Mouse (Mus musculus): ENCODE results near the gene Cdc14b. TPM values are rescaled to one million over a fixed set of nuclear protein-coding genes. Genes with fewer than 3 reads are reported as not detected.

Gene Cdc14b
- polyA plus RNA-seq, 1 experiment from 2014 or later, result 16.9 TPM

DNA sequence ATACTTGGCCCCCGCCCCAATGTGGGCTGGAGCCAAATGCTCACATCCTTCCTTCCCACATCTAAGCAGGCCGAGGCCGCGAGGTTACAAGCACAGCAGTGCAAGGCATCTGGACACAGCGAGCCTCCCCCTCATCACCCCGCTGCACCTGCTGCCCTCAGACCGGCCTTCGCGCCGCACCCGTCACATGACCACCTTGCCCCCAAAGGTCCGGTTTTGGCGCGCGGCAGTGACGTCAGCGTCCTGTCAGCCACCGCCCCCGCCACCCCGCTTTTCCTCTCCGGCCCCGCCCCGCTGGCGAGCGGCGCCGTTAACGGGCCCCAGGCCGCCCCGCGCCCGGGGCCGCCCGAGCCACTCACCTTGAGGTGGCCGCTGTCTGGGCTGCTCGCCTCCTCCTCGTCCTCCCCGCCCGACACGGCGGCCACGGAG, 122.8 kb downstream of the Cdc14b start:
- H3K4me2 ChIP-seq (replicated peaks; ENCODE audit: low read depth, low read length), result peak overlapping the region; percentile 88
- peak overlapping the region; percentile 78 for H3K4me3 ChIP-seq (ENCODE audit: low read length)
- no peaks in the 10 kb centered on the region for H3K9me3 ChIP-seq (ENCODE audit: low read length)
- ATAC-seq (ENCODE audit: low FRiP score, low TSS enrichment), result peak; percentile 29
- peaks cover 2% of the 10 kb centered on the region; the same call in 1 of the 2 replicates for H3K27me3 ChIP-seq (ENCODE audit: insufficient read depth, low read length)
- peak overlapping the region; percentile 95 for H3K27ac ChIP-seq (ENCODE audit: low read length)
- 0% methylated on average over 30 of the region's 42 CpGs for WGBS
- peaks cover 31% of the 10 kb centered on the region for H3K4me1 ChIP-seq (ENCODE audit: insufficient read depth, low read length)
- no peaks in the 10 kb centered on the region for H3K36me3 ChIP-seq (ENCODE audit: insufficient read depth, low read length)
- peak overlapping the region; percentile 80 for H3K9ac ChIP-seq (replicated peaks; ENCODE audit: low read length)

DNA sequence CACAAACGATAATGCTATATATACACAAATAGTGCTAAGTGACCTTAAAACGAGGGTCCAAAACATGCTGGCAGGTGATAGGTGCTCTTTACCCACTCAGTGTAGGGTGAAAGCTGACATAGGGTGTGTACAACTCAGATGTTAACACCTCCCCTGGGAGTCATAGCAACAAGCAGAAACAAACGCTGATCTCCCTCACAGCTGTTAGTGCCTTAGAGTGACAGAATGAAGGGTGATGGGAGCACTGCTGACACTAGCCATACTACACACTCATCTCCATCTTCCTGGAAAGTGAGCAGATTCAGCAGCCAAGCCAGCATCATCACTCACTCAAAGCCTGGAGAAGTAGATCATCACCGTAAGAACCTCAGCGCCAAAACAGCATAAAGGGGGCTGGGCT, 125.0 kb downstream of the Cdc14b start:
- no peak for ATAC-seq (ENCODE audit: low FRiP score, low TSS enrichment)
- H3K4me2 ChIP-seq (replicated peaks; ENCODE audit: low read depth, low read length), result peak overlapping the region; percentile 2; the same call in 1 of the 2 replicates
- H3K27me3 ChIP-seq (ENCODE audit: insufficient read depth, low read length), result no peaks in the 10 kb centered on the region
- no peak overlapping the region for H3K9ac ChIP-seq (replicated peaks; ENCODE audit: low read length)
- H3K36me3 ChIP-seq (ENCODE audit: insufficient read depth, low read length), result no peaks in the 10 kb centered on the region
- peaks cover 29% of the 10 kb centered on the region for H3K4me1 ChIP-seq (ENCODE audit: insufficient read depth, low read length)
- H3K9me3 ChIP-seq (ENCODE audit: low read length), result no peaks in the 10 kb centered on the region
- no peak overlapping the region for H3K27ac ChIP-seq (ENCODE audit: low read length)
- 66% methylated on average over 5 of the region's 5 CpGs for WGBS
- H3K4me3 ChIP-seq (ENCODE audit: low read length), result no peak overlapping the region

Other genes starting within 250 kb of the Cdc14b start
- gene Hsd17b3, start 186.1 kb downstream of the Cdc14b start, polyA plus RNA-seq (2015; fragmentation: Nextera tagmentation; extraction: Ambion mirVana), result not detected in 2 replicates
- 5.6 and 5.8 TPM in 2 replicates for gene Slc35d2, start 145.9 kb downstream of the Cdc14b start, polyA plus RNA-seq (2015; fragmentation: Nextera tagmentation; extraction: Ambion mirVana)
- gene Zfp367, start 122.1 kb downstream of the Cdc14b start, polyA plus RNA-seq (2015; fragmentation: Nextera tagmentation; extraction: Ambion mirVana), result 16.2 and 17.4 TPM in 2 replicates
- 28.4 and 29.1 TPM in 2 replicates for gene Habp4, start 113.5 kb downstream of the Cdc14b start, polyA plus RNA-seq (2015; fragmentation: Nextera tagmentation; extraction: Ambion mirVana)
- gene Aaed1, start 37.4 kb upstream of the Cdc14b start, polyA plus RNA-seq (2015; fragmentation: Nextera tagmentation; extraction: Ambion mirVana), result 43.3 and 55.4 TPM in 2 replicates
- gene Ctsl, start 95.6 kb upstream of the Cdc14b start, polyA plus RNA-seq (2015; fragmentation: Nextera tagmentation; extraction: Ambion mirVana), result 382 and 413 TPM in 2 replicates
- gene Cdk20, start 157.0 kb upstream of the Cdc14b start, polyA plus RNA-seq (2015; fragmentation: Nextera tagmentation; extraction: Ambion mirVana), result 12.8 and 14.5 TPM in 2 replicates
- gene Fam240b, start 222.5 kb upstream of the Cdc14b start, polyA plus RNA-seq (2015; fragmentation: Nextera tagmentation; extraction: Ambion mirVana), result 0.14 TPM in 1 of 2 replicates, not detected in the other

Data from kidney, embryonic 16.5 days (tissue).